Mouse (Mus musculus): ENCODE data around the gene Scarf1. TPM values are rescaled to one million over a fixed set of nuclear protein-coding genes. Genes with fewer than 3 reads are reported as not detected.

Gene Scarf1
- total RNA-seq, 2 experiments from 2014 or later = 8.7 TPM

DNA sequence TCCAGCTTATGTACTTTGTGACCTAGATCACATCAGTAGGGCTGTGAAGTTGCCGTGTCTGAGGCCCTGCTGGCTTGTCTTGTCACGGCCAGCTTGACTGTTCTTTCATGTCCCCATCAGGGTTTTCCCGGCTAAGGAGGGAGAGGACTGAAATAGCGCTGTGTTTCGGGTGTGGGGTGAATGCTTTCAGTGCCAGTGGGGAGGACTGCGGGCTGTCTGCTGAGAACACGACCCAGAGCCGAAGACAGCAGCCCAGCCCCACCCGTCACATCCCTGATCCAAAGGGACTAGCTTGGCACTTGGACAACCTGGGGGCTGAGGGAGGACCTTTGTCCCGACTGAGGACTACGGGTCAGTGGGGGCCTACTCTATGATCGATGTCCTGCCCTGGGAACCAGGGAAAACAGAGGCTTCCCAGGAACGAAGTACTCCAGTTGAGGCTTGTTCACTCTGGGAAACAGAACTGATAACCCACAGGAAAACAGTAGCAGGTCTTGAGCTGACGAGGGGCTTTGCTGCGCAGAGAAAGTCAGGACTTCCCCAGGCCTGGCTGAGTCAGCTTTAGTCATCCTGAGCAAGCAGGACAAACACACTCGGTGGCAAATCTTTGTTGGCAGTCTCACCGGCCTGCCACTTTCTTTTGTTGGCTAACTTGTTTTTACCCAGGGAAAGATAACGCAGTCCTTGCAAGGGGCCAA lies 50.7 kb downstream of the Scarf1 start:
- DNase-seq = peak; percentile 76 to 80

DNA sequence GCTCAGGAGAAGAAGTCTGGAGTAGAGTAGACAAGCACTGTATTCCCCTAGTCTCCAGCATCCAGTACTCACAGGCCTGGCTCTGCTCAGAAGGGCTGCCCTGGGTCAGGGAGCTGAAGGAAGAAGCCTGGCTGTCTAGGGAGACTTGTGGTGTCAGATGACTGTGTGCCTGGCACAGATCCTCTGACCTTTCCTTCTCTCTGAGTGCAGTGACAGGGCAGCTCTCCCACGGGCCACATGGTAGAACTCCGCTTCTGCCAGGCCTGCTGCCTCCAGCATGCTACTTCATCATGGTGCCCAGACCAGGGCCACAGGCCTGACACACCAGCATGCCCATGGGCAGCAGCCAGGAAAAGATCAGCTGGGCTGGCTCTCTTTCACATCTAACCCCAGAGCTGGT lies 52.5 kb downstream of the Scarf1 start:
- peak; percentile 82 to 89 for DNase-seq

DNA sequence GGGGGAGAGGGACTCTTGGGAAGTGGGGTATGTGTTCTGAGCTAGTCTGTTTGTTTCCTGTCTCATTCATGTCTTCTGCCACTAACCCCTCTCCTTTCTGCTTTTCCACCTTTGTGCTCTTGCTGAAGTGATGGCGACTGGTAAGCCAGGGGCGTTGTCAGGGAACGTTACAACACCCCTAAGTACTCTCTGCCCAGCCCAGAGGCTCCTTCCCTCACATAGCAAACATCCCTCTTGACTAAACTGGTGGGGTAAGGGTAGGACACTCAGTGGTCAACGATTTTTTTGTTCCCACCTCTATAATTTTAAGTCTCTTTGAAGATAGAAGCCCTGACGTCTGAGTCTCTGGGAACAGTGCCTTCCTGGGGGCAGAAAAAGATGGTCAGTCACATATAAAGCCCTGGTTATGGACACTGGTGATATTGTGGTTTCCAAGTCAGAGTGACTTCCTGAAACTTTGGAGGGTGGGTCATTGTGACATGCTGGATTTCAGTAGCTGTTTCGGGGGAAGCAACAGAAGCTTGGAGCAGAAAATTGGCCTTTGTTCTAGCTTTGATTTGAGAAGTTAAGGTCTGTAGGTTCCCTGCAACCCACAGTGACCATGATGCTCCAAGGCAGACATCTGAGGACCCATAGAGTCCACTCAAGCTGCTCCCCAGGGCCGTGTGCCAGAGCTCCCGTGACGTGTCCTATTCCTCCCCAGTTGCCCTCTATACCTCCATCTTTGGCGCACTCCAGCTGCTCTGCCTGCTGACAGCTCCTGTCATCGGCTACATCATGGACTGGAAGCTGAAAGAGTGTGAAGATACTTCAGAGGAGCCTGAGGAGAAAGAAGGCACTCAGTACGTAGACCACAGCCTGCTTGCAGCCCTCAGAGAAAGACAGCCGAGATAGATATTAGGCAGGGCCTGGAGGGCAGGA lies 53.2 kb downstream of the Scarf1 start:
- DNase-seq = no peak

DNA sequence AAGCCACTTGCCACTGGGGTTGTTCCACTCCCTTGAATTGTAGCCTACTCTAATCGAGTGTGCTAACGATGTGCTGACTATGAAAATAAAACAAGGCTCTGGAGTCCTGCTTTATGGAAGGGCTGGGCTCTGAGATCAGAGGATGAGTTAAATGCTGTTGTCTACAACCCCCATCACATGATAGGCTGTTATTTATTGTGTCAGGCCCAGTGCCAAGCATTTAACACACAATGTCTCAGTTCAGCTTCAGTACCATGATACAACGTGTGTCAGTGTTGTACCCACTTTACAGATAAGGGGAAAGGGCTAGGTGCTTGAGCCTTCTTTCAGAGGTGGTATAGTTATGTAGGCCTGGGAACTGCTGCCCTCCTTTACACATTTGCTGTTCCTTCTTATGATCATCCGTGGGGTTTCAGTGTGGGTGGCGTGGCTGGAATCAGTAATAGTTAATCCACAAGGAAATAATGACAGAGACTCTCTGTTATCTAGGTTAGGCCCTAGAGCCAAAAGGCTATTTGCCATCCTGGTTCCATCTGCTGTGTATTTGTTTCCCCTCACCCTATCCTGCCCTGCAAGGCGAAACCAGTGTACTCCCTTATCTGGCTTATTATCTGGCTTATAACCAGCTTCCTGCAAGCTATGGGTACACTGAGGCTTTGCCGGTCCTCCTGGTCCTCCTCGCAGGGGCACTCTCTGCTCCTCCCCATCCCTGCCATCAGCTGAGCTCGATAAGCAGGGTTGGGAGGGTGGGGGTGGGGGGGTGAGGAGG lies 54.2 kb downstream of the Scarf1 start:
- DNase-seq = no peak

DNA sequence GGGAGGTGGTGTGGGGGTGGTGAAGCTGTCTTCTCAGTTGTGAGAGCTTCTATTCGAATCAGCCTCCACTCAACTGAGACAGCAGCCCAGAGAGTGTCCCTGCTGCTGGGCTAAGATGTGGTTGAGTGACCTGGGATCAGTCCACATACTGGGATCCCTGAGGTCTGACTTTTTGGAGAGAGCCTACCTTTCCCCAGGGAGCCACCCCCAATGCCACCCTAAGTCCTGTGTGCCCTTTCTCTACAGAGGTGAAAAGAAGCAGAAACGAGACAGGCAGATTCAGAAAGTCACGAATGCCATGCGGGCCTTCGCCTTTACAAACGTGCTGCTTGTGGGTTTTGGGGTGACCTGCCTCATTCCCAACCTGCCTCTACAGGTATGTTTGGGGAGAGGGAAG lies 54.8 kb downstream of the Scarf1 start:
- no peak for DNase-seq

DNA sequence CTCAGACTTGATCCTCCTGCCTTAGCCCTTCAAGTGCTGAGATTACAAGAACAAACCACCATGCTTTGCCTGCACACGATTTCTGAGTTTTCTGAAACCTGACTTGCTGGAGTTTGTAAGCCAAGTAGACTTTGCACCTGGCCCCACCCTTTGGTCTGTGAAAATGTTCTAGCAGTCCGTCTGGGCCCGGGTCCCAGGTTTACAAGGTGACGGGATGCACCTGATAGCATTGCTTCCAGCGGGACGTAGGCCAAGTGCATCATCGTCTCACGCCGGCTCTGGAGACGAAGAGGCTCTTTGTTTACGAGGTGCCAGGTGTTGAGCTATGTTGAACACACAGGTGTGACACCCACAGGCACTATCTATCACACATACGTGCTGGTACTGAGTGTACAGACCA lies 55.6 kb downstream of the Scarf1 start:
- DNase-seq = no peak

DNA sequence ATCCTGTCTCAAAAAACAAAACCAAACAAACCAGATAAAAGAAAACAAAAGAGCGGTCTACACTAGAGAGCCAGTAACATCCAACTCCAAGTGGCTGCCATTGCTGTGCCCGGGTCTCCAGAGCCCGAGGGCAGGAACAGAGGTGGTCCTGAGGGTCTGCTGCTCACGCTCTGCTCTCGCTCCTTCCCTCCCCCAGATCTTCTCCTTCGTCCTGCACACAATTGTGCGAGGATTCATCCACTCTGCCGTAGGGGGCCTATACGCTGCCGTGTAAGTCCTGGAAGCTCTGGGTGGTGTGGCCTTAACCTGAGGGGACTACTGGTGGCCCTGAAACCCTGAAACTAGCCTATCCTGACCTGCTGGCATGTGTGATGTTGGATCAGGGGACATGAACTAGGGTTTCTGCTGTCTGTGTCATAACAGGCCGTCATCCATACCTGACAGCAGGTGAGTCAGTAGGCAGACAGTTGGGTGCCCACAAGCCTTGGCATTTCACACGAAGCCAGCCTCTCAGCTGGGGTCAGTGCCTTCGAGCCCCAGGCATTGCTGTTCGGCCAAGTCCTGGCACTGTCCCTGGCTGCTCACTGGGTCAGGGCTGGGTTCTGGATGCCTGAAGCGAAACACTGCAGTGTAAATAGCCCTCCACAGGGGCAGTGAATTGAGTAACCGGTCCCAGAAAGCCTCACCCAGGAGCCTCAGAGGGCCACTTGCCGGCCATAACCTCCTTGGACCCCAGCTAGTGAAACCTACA lies 57.2 kb downstream of the Scarf1 start:
- peak in 1 of 2 experiments; percentile 38 for DNase-seq

DNA sequence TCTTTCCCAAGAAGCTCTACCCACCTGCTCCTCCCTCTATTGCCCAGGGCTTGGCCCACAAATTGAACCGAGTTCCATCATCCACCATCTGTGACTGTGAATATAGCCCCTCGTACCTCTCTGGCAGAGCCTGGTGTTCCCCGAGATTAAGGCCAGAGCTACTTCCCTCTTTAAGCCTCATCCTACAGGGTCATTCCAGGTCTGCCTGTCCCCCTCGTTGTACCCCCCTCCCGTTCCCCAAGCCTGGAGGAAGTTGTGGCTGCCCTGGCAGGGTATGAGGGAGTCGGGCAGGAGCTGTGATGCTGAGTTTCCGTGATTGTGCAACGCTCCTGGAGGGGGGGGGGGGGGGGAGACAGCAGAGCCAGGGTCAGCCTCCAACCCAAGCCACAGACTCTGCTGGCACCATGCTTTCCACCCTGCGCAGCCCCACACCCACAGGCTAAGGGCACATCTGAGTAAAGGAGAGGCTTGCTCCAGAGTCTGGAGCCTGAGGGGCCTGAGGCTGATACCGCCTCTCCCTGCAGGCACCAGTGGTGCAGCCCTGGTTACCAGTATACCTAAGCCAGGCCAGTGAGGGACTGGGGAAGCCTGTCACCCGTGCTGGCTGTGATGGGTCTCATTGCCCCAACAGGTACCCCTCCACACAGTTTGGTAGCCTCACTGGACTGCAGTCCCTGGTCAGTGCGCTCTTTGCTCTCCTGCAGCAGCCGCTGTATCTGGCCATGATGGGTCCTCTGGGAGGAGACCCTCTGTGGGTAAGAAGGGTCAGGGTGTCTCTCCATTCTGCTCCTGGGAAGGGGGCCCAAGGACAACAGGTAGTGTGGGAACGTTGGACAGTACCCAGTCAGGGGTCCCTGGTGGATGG lies 58.0 kb downstream of the Scarf1 start:
- peak; percentile 49 to 62 for DNase-seq

DNA sequence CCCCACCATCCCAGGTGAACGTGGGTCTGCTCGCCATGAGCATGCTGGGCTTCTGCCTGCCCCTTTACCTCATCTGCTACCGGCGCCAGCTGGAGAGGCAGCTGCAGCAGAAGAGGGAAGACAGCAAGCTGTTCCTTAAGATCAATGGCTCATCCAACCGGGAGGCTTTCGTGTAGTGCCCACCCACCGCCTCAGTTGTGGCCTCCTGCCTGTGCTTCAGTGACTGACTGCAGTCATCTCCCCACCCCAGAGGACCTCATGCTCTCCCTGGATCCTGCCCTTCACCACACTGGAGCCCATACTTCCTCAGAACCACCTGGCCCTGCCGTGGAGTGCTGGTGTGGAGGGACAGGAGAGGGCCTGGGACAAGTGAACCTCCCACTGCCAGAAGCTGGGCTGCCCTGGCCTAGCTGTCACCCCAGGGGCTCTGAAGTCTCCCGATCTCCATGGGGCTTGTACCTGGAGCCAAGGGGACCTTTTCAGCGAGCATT lies 59.0 kb downstream of the Scarf1 start:
- DNase-seq = no peak

DNA sequence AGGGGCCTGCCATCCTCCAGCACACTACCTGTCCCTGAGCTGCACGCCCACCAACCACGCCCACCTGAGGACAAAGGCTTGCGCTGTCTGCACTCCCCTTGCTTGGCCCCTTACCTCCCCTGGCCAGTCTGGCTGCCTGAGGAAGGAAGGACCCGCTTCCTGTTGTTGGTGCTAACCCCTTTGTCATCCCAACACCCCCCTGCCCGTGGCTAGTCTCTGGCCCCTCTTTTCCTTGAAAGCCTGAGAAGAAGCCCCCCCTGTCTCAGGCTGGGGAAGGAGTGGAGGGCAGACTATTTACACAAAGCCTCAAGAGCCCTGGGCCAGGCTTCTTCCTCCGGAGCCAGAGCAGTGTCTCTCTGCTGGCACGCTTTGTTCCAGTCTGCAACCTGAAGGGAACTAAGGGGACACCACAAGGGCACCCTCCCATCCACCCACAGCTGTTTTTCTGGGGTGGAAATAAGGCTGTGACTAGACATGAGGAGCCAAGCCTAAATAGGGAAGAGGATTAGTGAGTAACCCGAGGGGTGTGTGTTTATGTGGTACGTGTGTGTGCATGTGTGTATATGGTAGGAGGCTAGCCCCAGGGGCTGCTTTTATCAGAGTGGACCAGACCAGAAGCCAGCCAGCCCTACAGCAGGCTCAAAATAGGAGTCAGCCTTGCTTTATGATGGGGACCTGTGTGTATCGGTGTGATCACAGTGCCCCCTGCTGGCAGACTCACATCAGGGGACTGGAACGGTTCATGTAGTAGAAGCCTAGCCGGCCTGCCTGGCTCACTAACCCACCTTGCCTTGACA lies 59.7 kb downstream of the Scarf1 start:
- peak; percentile 93 to 94 for DNase-seq

DNA sequence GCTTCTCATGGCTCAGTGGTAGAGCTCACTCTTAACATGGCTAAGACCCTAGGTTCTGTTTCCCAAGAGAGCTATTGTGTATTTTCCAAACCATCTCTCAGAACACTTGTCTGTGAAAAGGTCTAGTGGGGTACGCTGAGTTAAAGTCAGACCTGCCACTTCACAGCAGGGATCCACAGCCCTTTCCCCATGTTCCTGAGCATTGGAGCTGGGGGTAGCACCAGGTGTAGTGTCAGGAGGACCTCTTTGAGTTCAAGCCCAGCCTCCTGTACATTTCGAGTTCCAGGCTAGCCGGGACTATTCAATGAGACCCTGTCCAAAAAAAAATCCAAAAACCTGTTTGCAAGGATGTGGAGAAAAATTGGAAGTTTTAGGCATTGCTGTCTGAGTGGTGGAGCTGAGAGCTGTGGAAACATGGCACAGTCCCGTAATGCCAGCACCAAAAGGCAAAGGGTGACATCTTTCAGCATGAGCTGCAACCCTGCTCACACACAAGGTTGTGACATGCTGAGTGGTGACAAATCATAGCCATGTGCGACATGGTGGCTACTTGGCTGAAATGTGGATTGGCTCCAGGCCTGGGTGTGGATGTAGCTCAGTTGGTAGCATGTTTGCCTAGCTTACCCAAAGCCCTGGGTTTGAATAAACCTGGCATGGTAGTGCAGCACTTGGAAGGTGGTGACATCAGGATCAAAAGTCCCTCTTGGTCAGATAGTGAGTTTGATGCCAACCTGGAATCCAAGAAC lies 61.2 kb downstream of the Scarf1 start:
- no peak for DNase-seq

DNA sequence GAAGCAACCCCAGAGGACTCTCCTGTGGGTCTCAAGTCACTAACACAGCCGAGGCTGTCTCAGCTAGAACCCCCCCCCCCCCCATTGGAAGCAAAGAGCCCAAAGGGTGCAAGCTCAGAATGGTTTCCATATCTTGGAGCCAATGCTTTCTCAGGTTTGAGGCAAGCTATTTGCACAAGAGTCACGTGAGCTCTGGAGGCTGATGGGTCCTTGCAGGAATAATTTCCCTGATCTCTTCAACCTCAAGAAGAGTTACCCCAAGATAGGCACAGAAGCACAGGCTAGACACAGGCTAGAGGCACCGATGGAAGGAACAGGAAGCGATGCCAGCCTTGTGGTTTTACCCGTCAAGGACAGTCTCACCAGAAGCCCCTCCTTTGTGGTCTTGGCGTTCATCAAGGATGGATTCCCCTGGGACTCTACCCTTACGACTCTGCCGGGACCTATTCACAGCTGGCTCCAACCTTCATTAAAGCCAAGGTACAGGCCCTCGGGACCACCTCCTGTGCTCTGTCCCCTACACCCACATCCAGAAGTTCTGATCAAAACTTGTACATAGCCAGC lies 62.3 kb downstream of the Scarf1 start:
- DNase-seq = no peak

Small RNA genes within 50 kb of the gene (microRNA-seq; reads per million reads assigned to microRNA genes)
- 56,821 reads per million, percentile 99 among the genes with 10 or more reads in this experiment for gene Mir22
- not detected for gene Mir3971

Other genes with a start within 250 kb of the Scarf1 start
- 10 to 100 TPM; 51.3 to 56.1 TPM for gene Rpa1, start 165.2 kb upstream of the Scarf1 start, total RNA-seq (2021)
- gene Smyd4, start 165.1 kb upstream of the Scarf1 start, total RNA-seq (2021) = 10 to 100 TPM in 1 of 2 experiments, 1 to 10 TPM in 1; 9.9 to 10.9 TPM
- gene Serpinf1, start 90.8 kb upstream of the Scarf1 start, total RNA-seq (2021) = 10 to 100 TPM; 21.7 to 32.9 TPM
- under 1 TPM in 1 of 2 experiments, not detected in 1; 0.46 TPM for gene Serpinf2, start 73.9 kb upstream of the Scarf1 start, total RNA-seq (2021)
- gene Wdr81, start 58.8 kb upstream of the Scarf1 start, total RNA-seq (2021) = 10 to 100 TPM; 12.0 to 18.2 TPM
- 10 to 100 TPM; 10.1 to 14.3 TPM for gene Tlcd2, start 51.8 kb upstream of the Scarf1 start, total RNA-seq (2021)
- gene Prpf8, start 26.7 kb upstream of the Scarf1 start, total RNA-seq (2021) = 100 to 1,000 TPM; 146 to 161 TPM
- 10 to 100 TPM in 1 of 2 experiments, 1 to 10 TPM in 1; 9.3 to 11.5 TPM for gene Rilp, start 3.4 kb upstream of the Scarf1 start, total RNA-seq (2021)
- gene Slc43a2, start 18.2 kb downstream of the Scarf1 start, total RNA-seq (2021) = 10 to 100 TPM; 21.4 TPM
- 100 to 1,000 TPM; 169 to 177 TPM for gene Pitpna, start 74.6 kb downstream of the Scarf1 start, total RNA-seq (2021)
- 10 to 100 TPM; 27.9 to 48.1 TPM for gene Inpp5k, start 117.4 kb downstream of the Scarf1 start, total RNA-seq (2021)
- 100 to 1,000 TPM; 155 to 158 TPM for gene Myo1c, start 137.0 kb downstream of the Scarf1 start, total RNA-seq (2021)
- 100 to 1,000 TPM; 119 TPM for gene Crk, start 165.7 kb downstream of the Scarf1 start, total RNA-seq (2021)
- 100 to 1,000 TPM; 594 to 617 TPM for gene Ywhae, start 219.3 kb downstream of the Scarf1 start, total RNA-seq (2021)